Mouse (Mus musculus) adrenal gland, postnatal 10 days (tissue): ENCODE data around the gene Sh2d7. TPM values are rescaled to one million over a fixed set of nuclear protein-coding genes. Genes with fewer than 3 reads are reported as not detected.

Source experiments
- DNase-seq: peaks from one replicate; pipeline ENCODE4 v3.0.0; 2021; ENCODE audit warnings: mixed read lengths
- long read RNA-seq, 2 experiments: library from polyadenylated mRNA; stranded (forward); transcript quantifications; one replicate each; pipeline ENCODE4 v2.0.0; 2021
- total RNA-seq, 2 experiments: library from RNA; stranded (reverse); gene quantifications; 2 replicates each; pipeline ENCODE4 v1.2.3; 2021

Gene Sh2d7
- total RNA-seq: not detected
- long read RNA-seq, experiment 1: 0 reads
- long read RNA-seq, experiment 2: 0 reads

DNA sequence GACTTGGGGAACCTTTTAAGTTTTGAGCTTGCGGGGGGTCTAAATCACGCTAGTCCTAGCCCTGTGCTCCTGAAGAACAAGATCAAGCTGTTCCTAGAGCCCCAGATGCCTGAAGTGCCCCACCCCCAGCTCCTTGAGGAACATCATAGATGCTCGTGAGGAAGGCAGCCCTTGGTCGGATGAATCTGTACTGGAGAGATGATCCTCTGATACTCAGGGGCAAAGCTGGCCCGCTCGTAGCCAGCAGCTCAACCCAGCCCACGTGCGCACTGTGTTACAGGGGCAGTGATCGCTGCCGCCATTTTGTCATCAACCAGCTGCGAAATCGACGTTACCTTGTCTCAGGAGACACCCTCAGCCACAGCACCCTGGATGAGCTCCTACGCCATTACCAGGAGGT, at the start of gene Sh2d7:
Gene Sh2d7 (plus strand): TSS at position 301 of the 400 bp plus-strand sequence.
- no peak for DNase-seq

DNA sequence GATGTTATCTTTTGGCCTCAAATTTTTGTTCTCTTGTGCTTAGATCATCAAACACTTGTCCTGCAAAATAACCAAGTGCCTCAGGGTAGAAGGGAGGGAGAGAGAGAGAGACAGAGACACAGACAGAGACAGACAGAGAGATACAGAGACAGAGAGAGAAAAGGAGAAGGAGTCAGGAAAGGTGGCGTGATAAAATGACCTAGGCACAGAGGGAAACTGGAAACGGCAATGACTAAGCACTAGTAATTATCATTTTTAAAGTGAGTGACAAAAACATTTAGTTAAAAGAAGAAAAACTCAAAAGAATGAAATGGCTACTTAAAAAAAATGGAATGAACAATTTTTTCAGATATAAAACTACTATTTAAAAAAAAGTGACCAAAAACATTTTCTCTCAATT, 49.2 kb upstream of the Sh2d7 start:
- no peak for DNase-seq

DNA sequence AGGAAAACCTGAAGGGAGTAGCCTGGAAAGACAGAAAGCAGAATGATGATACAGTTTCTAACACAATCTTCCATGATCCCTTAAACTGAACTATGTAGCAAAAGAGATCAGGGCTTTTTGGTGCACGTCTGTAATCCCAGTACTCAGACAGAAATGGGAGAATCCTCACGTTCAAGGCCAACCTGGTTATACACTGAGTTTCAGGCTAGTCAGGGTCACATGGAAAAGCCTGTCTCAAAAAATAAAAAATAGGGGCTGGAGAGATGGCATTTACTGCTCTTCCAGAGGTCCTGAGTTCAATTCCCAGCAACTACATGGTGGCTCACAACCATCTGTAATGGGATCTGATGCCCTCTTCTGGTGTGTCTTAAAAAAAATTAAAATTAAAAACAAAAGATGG, 48.4 kb upstream of the Sh2d7 start:
- no peak for DNase-seq

DNA sequence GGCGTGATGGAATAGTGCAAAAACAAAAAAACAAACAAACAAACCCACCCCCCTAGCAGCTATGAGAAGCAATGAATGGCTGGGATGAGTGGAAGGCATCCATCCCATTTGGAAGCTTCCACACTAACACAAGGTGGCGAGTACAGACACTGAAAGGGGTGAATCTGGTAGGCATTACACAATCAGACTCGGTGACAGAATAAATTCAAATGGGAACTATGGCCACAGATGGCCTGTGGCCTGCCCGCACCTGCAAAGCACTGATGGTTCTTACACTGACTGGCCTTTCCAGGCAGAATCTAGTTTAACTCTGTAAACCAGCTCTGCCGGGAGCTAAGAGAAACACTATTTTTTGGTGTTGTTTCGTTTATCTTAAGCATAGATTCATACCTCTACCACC, 39.5 kb upstream of the Sh2d7 start:
- DNase-seq: no peak

DNA sequence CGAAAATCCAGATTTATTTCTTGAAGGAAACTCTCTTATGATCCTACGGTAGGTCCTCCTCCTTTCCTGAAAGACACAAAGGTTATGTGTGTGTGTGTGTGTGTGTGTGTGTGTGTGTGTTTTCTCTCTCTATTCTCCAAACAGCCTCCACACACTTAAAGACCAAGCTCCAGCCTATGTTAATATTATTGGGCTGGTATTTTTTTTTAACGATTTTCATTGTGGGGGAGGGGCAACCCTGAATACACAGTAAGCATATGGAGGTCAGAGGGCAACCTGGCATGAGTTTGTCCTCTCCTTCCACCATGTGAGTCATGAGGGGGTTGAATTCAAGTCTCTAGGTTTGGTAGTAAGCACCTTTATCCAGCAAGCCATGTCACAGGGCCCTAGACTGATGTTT, 39.0 kb upstream of the Sh2d7 start:
- DNase-seq: no peak

DNA sequence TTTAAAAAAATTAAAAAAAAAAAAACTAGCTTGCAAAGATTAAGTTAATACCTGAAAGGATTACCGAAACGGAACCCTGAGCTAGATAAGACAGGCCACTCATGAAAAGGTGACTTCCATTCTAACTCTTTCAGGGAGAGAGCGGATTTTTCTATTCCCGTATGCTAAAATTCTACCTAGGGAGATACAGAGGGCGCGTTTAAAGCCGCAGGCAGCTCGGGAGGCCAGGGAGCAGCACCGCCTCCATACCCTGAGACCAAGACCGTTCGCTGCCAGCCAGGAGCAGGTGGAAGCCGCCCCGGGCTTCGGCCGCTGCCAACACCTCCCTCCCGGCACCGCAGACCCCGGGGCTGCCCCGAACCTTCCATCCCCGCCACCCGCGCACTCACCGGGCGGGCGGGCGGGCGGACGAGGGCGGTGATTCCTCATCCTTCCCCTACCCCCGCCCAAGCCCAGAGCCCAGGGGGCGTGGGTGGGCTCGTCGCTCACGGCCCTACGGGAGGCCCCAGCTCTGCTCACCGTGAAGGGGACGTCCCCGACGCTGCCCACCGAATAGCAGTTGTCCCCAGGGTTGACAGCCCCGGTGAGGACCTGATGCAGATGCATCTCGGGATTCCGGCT, 37.8 kb upstream of the Sh2d7 start:
- DNase-seq: peak; percentile 60

DNA sequence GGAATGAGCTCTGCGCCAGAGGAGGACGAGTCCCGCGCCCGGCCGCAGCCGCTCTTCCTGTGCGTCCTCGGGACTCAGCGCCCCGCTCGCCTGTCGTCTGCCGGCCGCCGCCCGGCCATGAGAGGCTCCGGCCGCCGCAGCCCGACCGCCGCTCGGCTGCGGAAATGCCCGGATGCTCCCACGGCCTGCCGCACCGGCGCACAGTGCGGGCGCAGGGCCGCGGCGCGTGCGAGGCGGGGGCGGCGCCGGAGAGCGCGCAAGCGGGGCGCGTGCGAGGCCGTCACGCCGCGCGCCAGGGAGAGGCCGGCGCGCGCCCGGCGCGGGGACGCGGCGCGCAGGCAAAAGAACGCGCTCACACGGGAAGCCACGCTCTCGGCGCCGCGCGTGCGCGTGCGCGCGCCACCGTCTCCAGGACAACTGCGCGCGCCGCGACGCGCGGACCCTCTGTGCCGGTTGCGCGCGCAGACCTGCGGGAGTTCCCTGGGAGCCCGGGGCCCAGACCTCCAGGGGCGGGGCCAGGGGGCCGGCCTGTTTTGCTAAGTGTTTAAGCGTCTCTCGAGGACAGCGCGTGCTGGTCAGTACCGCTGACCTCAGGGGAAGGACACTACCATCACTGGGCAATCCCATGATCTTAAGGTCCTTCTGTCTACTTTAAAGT, 37.2 kb upstream of the Sh2d7 start, which contains the start of gene Dmxl2:
Gene Dmxl2 (minus strand): TSS at position 174 of the 658 bp plus-strand sequence.
- DNase-seq: peak; percentile 93

DNA sequence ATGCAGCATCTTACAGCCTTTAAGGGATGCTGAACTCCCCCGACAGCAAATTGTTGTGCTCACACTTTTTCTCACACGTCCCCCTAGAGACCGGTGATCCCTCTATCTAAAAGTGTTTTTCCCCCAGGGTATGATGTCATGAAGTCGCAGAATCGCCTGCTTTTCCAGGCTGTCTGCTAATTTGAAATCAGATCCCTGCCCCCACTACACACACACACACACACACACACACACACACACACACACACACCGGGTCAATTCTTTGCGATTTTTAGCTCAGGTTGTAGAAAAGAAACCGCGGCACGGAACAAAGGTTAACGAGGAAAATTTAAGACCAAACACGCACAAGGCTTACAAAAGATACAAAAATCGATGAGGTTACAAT, 36.7 kb upstream of the Sh2d7 start:
- no peak for DNase-seq

DNA sequence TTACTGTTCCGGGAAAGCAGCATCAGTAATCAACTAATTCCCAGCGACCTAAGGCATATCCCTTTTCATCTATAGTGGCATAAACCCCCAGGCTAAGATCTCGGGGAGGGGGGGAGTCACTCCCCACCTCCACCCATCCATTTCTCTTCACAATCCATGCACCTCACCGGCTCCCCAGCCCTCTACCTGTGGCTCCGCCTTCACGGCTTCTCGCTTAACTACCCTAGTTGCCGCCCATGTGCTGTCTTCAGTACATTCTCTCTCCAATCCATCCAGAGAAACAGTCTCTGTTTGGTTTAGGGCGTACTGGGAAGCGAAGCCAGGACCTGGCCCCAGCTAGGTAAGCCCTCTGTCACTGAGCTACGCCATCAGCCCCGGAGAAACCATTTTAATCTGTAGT, 35.9 kb upstream of the Sh2d7 start:
- no peak for DNase-seq

DNA sequence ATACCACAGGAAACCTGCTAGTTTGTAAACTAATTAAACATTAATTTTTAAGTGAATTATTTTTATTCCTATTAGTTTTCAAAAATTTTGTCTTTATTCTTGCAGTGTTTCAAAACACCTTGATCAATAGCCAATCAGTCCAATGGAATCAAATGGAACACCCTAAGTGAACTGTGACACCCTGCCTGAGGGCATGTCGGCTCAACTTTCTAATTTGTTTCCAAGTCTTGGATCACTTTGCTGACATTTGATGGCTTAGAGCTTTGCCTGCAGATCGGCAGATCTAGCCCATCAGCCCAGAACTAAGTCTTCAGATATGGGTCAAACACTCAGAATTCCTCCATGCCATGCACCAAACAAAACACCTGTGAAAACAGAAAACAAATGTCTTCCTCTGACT, 22.8 kb upstream of the Sh2d7 start:
- no peak for DNase-seq

DNA sequence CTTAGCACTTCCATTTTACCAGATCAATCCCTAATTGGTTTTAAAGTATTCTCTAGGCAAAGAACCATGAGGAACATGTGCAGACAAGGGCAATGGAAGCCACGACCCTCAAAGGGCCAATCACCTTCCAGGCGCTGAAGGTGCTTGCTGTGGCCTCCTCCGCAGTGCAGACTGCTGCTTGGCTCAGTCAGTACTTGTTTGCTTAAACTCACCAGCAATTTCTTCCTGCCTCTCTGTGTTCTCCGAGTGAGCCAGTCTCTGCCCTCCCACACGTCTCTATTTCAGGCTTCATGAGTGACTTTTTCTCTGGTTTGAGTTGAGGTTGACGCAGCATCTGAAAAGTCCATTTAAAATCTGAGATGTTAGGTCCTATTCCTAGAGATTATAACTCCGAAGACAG, 19.9 kb upstream of the Sh2d7 start:
- DNase-seq: no peak

DNA sequence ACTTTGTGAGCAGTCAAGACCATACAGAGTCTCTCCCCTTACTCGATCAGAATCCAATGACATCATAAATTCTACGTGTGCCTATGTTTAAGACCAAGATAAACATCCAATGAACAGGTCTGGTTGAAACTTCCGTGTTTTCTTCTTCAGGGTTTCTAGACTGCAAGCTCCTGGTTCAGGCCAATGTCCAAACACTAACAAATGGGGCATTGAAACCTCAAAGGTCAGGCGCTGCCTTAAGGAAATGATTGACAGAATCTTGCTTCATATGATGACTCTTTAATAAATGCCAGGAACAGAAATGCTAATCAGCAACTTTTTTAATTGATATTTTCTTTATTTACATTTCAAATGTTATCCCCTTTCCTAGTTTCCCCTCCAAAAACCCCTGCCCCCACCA, 18.5 kb upstream of the Sh2d7 start:
- no peak for DNase-seq

DNA sequence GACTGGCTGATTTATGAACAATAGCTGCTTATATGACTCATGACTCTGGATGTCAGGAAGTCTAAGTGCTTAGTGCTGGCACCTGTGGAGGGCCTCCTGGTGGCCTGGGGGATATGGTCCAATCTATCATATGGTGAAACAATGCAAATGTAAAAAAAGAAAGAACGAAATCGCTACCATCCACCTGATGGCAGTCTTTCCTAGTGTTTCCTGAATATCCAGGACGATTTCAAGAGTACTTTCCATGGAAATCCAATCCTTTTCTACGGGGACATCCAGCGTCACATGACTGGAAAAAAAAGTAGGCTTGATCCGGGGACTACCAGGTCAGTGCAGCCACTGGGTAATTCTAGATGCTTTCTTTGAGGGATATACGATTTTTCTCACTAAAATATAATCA, 11.1 kb upstream of the Sh2d7 start:
- no peak for DNase-seq

DNA sequence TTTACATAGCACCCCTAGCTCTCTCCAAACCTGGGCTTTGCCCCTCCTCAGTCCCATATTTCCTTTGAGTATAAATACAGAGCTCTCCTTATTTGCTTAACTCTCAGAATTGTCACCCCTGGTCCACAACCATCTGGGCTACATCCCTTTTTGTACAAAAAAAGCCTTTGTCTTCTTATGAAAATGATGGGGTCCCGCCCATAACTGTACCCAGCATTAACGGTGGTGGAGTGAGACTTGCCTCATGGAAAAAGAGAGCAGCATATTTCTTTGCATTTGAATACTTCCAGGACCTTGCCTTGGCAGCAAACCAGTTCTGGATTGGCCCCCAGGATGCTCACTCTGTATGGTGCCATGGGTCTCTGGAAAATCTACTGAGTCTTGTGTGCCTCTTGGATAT, 8.8 kb upstream of the Sh2d7 start:
- no peak for DNase-seq

DNA sequence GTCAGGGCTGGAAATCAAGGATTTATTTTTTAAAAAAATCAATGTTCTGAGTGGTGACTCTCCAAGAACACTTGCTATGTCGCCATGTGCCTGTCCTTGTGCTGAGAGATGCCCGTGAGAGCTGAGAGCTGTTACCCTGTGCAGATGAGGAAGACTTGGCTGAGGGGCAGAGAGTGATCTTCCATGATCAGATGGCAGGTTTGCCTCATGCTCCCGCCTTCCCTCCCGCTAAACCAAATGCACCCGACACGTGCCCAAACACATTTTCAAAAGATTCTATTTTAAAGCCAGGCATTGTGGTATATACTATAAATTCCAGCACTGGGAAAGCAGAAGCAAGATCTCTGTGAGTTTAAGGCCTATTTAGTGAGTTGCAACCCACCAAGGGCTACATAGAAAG, 7.9 kb upstream of the Sh2d7 start:
- DNase-seq: no peak

DNA sequence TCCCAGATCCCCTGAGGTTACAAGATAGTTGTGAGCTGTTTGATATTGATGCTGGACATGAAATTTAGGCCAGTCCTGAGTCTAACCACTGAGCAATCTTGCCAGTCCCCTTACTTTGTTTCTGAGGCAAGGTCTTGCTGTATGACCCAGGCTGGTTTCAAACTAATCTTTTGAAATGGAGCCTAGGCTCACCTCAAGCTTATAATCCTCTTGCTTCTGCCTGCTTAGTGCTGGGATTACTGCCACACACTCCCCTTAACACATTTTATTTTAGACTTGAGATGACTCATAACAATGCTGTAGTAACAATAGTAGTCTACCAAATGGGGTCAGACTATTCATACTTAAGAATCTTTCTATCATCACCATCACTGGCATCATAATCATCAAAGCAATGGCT, 7.4 kb upstream of the Sh2d7 start:
- DNase-seq: no peak

DNA sequence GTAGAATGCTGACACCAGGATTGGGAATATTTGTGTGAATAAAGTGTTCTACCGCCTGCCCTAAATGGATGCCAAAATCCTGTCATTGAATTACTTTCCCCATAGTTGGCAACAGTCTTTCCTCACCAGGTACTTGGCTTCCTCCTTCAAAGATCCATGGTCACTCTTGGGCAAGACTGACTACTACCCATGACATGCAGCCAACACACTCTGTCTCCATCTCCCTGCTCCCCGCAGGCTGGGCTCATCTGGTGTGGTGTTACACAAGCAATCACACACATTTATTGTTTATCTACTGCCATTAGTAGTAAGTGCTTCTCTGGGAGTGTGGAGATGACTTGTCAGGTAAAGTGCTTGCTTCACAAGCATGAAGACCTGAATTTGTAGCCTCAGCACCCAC, 5.9 kb upstream of the Sh2d7 start:
- DNase-seq: no peak

DNA sequence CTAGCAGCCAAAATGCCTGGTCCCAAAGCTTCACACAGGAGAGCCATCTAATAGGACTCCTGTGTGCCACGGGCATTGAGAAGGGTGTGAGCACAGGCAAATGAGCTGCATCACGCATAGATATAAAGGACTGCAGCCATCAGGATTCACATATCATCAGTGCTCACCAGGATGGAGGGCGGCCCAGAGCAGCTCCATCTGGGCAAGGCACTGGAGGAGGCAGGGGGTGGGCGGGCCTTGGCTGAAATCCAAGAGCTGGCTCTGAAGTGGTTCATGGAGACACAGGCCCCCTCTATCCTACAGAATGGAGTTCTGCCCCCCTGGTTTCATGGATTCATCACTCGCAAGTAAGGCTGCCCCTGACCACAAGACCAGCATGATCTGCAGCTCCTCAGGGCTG, 4.8 kb upstream of the Sh2d7 start:
- DNase-seq: peak; percentile 34

DNA sequence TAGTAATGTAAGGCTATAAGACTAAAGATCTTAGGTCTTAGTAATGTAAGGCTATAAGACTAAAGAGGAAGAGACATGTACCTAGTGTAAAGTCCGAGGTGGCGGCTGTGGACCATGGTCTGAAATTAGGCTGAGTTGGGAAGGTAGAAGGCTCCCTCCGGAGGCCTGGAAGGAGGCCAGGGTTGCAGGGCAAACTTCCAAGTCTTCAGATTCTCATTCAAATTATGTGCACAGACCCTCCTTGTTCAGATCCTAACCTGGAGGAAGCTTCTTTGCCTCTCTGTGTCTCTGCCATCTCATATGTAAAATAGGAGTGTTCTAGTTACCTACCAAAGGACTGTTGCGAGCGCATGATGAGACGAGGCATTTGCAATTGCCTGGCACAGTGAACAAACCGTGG, 2.5 kb upstream of the Sh2d7 start:
- DNase-seq: peak; percentile 45

DNA sequence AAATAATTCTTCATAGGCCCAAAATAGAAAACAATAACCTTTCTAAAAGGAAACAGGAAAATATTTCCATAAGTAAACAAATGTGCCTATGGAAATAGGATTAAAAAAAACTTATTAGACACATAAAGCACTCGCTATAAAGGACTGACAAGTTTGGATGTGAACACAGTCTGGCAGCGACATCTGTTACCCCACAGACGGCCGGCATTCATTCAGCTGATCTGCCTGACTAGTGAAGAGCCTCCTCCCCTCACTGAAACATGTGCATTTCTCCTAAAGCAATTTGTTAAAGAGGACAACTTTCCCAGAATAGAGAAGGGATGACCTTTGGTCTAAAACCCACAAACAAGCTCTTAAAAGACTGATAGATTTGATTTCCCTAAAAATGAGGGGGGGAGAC, 1.8 kb upstream of the Sh2d7 start:
- DNase-seq: no peak

DNA sequence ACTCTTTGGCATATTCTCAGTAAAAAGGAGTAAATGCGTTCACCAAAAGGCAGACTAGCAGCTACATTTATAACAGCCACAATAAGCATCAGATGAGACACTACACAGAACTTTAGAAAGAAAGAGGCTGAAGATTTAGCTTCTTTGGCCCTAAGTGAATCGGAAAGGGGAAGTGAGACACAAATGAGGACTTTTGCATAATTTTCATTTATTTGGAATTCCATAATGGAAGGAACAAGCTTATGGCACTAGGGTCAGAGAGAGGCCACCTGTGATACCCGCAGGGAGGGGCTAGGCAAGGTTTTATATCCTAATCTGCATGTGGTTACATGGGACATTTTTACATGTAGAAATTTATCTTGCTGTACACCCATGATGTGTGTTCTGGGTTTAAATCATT, 1.3 kb upstream of the Sh2d7 start:
- DNase-seq: no peak

DNA sequence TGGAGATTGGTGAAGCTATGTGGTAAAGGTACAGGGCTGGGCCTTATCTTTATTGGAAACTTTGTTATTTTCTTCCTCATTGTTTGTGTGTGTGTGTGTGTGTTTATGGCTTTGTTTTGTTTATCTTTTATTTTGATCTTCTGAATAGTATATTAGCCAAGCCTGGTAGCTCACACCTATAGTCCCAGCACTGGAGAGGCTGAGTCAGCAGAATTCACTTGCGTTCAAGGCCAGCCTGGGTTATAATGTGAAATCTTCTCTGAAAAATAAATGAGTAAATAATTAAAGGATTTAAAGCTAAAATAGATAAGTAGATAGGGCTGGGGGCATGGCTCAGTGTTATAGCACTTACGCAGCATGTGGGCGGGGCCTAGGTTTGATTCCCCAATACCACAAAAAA, 540 bp upstream of the Sh2d7 start:
- no peak for DNase-seq

DNA sequence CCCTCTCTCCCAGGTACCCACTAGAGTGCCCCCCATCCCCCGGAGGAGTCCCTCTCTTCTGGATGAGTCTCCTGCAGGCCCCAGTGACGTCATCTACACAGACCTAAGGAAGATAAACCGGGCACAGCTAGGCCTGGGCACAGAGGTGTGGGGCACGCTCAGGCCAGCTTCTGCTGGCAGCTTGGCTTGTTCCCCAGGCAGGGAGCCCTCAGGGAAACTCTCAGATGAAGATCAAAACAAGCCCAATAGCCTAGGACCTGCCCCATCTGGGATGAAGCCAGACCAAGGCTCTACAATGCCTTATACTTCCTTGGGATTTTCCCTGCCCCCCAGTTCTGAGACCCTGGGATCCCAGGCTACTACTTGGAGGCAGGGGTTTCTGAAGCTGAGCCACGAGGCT, 2.0 kb downstream of the Sh2d7 start:
- DNase-seq: peak; percentile 58

DNA sequence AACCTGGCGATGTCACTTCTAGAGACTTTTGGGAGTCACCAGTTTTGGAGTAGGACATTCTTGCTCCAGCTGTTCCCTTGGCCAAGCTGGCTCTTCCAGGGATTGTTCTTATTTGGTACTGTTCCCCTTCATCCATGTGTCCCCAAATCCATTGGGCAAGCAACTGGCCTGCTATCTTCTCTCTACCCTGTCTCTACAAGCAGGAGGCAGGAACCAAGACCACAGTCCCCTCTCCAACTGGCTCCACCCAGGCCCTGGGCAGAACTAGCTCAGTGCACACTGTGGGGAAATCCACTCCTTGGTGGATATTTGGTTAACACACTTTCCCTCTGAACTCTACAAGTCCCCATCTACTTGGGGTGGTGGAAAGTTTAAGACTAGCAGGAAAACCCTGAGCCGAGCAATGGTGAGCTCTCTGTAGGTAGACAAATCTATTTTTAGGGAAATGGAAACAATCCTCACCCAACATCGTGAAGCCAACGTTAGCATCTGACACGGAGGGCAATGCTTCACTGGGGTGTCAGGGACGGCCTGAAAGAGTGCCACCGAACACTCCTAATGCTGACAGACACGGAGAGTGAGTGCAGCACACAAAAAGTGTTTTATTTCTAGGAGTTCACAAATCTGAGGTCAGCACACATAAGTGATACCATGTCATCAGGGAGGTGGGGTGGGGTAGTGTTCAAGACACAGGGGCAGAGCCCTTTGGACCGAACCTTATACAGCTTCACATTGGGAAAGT, 5.6 kb downstream of the Sh2d7 start:
- no peak for DNase-seq
